Mouse (Mus musculus): ENCODE measurements at regions not wholly inside any gene's neighbourhood (a gene's known extent, or its start where the extent isn't known, plus 50 kb on each side); places are given as distances from the start of the nearest gene placed in this dataset.
"Not testable (repeated sequence)": the region's sequence is repeated elsewhere in the genome, so short reads cannot be mapped to it uniquely, and the experiment has no call there.

DNA sequence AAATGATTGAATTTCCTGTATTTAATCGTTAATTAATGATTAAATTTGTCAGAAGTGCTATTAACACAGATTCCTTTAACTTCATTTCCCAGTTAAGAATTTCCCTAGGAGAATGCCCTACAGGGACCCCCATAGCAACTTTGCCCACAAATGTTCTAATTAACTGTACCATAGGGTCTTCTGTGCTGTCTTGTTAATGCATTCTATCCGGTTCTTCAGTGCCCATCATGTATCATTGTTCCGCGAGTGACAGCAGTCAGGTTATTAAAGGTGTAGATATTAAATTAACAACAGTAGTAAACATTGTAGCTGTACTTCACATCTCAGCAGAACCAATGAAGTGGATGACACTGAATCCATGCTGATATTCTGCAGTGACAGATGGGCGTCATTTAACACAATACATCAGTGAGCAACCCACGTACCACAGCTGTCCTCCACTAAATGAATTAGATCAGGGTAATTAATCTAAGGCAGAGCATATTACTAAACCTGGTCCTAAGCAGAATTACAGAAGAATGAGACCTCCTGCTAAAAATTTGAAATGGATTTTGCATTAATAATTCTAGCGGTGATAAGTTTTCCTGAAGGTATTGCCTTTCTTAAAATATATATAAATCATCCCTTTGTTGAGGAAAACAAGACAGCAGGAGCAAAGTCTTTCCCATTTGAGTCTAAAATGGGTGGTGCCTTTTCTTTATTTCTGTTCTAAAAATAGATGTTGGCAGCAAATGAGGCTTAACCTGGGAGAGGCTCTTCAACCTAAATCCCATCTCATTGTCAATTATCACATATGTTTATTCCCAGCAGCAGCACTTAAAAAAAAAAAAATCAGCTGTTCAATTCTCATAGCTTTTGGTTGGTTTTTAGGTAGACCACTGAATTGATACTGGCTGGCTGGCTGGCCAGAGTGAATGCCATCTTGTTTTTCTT is 872.3 kb downstream of the Nxph1 start:
- Histone ChIP-seq H3K27me3 (no peaks in the 10 kb centered on the region), H3K4me2 (replicated peaks) (no peak overlapping the region), H3K27ac (replicated peaks) (no peak overlapping the region), H3K9me3 (no peaks in the 10 kb centered on the region), H3K4me3 (no peak overlapping the region), H3K9ac (replicated peaks) (no peak overlapping the region), H3K4me1 (no peaks in the 10 kb centered on the region), H3K36me3 (no peaks in the 10 kb centered on the region)
- WGBS = 78% methylated on average over 7 of the region's 7 CpGs
- peak; percentile 73 for ATAC-seq (ENCODE audit: low FRiP score, low read depth)

- ATAC-seq (ENCODE audit: low FRiP score, low read depth) = peak; percentile 55; the same call in 1 of the 2 replicates
- H3K4me1 ChIP-seq = peaks cover 4% of the 10 kb centered on the region; the same call in 1 of the 2 replicates
These were observed 886.7 kb downstream of the Nxph1 start for GRCm38 (mm10) chr6:9834884-9835476.

GRCm38 (mm10) chr6:9842391-9842790 is 894.2 kb downstream of the Nxph1 start:
- H3K36me3 ChIP-seq = no peaks in the 10 kb centered on the region
- no peaks in the 10 kb centered on the region for H3K27me3 ChIP-seq
- H3K4me2 ChIP-seq (replicated peaks) = no peak overlapping the region
- no peak for ATAC-seq (ENCODE audit: low FRiP score, low read depth)
- H3K4me1 ChIP-seq = no peaks in the 10 kb centered on the region
- H3K27ac ChIP-seq (replicated peaks) = no peak overlapping the region
- no peak overlapping the region for H3K9ac ChIP-seq (replicated peaks)
- H3K9me3 ChIP-seq = no peaks in the 10 kb centered on the region
- WGBS = 84% methylated on average over 2 of the region's 2 CpGs
- no peak overlapping the region for H3K4me3 ChIP-seq

More at GRCm38 (mm10) chr6:9834884-9835476, 886.7 kb downstream of the Nxph1 start:
- no peaks in the 10 kb centered on the region for H3K36me3 ChIP-seq
- no peak overlapping the region for H3K4me3 ChIP-seq
- no peak overlapping the region for H3K4me2 ChIP-seq (replicated peaks)
- no peaks in the 10 kb centered on the region for H3K27me3 ChIP-seq
- 46% methylated on average over 5 of the region's 5 CpGs for WGBS
- no peak overlapping the region for H3K27ac ChIP-seq (replicated peaks)
- no peaks in the 10 kb centered on the region for H3K9me3 ChIP-seq
- no peak overlapping the region for H3K9ac ChIP-seq (replicated peaks)

GRCm38 (mm10) chr6:9889853-9890252 is 941.6 kb downstream of the Nxph1 start:
- 92% methylated on average over 8 of the region's 8 CpGs for WGBS
- not testable (repeated sequence) for H3K4me1 ChIP-seq; H3K36me3 ChIP-seq; H3K4me3 ChIP-seq; H3K9me3 ChIP-seq; H3K9ac ChIP-seq (replicated peaks); H3K27me3 ChIP-seq; H3K27ac ChIP-seq (replicated peaks); H3K4me2 ChIP-seq (replicated peaks)
- ATAC-seq (ENCODE audit: low FRiP score, low read depth) = peak; percentile 100

Data from midbrain, embryonic 12.5 days (tissue).